13 mouse cellular contexts compared by ENCODE assay signal in the genomic region with DNA sequence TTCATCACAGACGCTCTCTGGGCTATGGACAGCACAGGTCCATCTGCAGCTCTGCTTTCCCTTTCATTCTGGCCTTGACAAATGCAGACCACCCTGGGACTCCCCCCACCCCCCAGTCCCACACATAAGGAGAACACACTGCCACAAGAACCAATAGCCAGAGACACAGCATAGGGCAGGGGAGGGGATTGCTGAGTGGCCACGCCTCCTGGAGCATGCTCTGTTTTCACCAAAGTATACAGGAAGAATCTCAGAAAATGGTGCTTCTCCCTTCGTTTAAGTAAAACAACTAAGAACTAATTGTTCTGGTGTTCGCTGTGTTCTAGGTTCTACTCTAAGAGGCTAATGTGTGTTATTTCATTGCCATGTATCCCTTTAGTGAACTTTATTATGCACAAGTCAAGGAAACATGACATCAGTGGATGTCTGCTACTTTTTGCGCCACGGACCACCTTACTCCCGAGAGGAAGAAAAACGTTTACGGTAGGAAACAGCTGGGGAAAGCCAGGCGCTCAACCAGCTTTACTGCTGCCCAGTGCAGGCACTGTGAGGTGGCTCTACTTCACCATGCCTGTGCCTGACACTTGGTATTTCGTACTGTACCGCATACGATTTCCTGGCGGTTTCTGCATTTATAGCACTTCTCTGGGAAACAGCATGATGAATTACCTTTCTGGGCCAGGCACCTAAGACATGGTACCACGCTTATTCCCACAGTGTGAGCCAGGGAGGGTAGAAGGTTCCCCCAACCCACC. TPM values are rescaled to one million over a fixed set of nuclear protein-coding genes. Genes with fewer than 3 reads are reported as not detected.
DNase-seq lines count a peak whose midpoint lies in the region; ATAC-seq and TF ChIP-seq lines count a peak whose summit lies in the region.
"Had no signal": no experiment of that assay in that cellular context is flagged by ENCODE, and none has a peak within 500 bp of the region (broad histone marks: within the 10 kb centered on the region; RNA-seq: fewer than 3 reads in every experiment).

No protein-coding gene starts in this region.

- no peak for TF ChIP-seq CTCF in brain, embryonic 14.5 days (IDR thresholded peaks at IDR 0.05; ENCODE audit: borderline replicate concordance, extremely low read depth, insufficient read depth, insufficient read length)

- intact Hi-C loops in heart, postnatal 14 days (cut with DNase I), result no loop called here

- TF ChIP-seq POLR2A in brain, embryonic 14.5 days (IDR thresholded peaks at IDR 0.05; ENCODE audit: borderline replicate concordance, extremely low read depth, insufficient read depth, insufficient read length, poor library complexity, severe bottlenecking), result no peak

- H3K4me2 ChIP-seq in heart, embryonic 12.5 days, result peak overlapping the region; percentile 25; the same call in 1 of the 2 replicates
- H3K4me2 ChIP-seq in neural tube, embryonic 13.5 days, result no peak overlapping the region

- H3K9me3 ChIP-seq in heart, embryonic 12.5 days (replicated peaks), result no peaks in the 10 kb centered on the region
- no peaks in the 10 kb centered on the region for H3K9me3 ChIP-seq in neural tube, embryonic 13.5 days
- no peaks in the 10 kb centered on the region for H3K9me3 ChIP-seq in embryonic facial prominence, embryonic 10.5 days

- peak overlapping the region; percentile 43; the same call in 1 of the 2 replicates for H3K27ac ChIP-seq in heart, embryonic 12.5 days (ENCODE audit: poor library complexity, severe bottlenecking)
- no peak overlapping the region for H3K27ac ChIP-seq in neural tube, embryonic 13.5 days (replicated peaks)
- no peak overlapping the region for H3K27ac ChIP-seq in embryonic facial prominence, embryonic 10.5 days (replicated peaks)

- no peak for ATAC-seq in heart, embryonic 12.5 days (ENCODE audit: insufficient number of reproducible peaks, low FRiP score)
- ATAC-seq in neural tube, embryonic 13.5 days (ENCODE audit: low read depth), result 0 out of 2 replicates have a peak, but pooled peaks have one; percentile 6

- H3K27me3 ChIP-seq in heart, embryonic 12.5 days (replicated peaks), result no peaks in the 10 kb centered on the region
- H3K27me3 ChIP-seq in neural tube, embryonic 13.5 days, result no peaks in the 10 kb centered on the region
- no peaks in the 10 kb centered on the region for H3K27me3 ChIP-seq in embryonic facial prominence, embryonic 10.5 days (replicated peaks; ENCODE audit: low read depth, poor library complexity, severe bottlenecking)

- 70% methylated on average over 15 of the region's 15 CpGs for WGBS in heart, embryonic 12.5 days
- 78% methylated on average over 15 of the region's 15 CpGs for WGBS in neural tube, embryonic 13.5 days
- 86% methylated on average over 15 of the region's 15 CpGs for WGBS in embryonic facial prominence, embryonic 10.5 days

- no peak for DNase-seq in heart, postnatal 14 days
- no peak for DNase-seq in neural tube, embryonic 10.5 days (ENCODE audit: extremely low spot score, low spot score)
- DNase-seq in brain, embryonic 14.5 days (ENCODE audit: low read depth), result peak; percentile 11
- DNase-seq in naive thymus-derived CD4-positive, alpha-beta T cell, adult 2 months (ENCODE audit: low read depth), result peak; percentile 28
- DNase-seq in embryonic facial prominence, embryonic 10.5 days (ENCODE audit: low spot score), result no peak
- no peak for DNase-seq in gastrocnemius, adult 18-20 months (ENCODE audit: low spot score)
- DNase-seq: adrenal gland, postnatal 10 days; cerebellum, adult 11-12 months; heart, postnatal 4 days; kidney, postnatal 25 days; spleen, adult 18-20 months had no signal

- no peak overlapping the region for H3K4me3 ChIP-seq in heart, embryonic 12.5 days
- H3K4me3 ChIP-seq in neural tube, embryonic 13.5 days, result no peak overlapping the region
- no peak overlapping the region for H3K4me3 ChIP-seq in embryonic facial prominence, embryonic 10.5 days

- H3K4me1 ChIP-seq in heart, embryonic 12.5 days (replicated peaks), result peaks cover 33% of the 10 kb centered on the region
- H3K4me1 ChIP-seq in neural tube, embryonic 13.5 days (replicated peaks), result peaks cover 42% of the 10 kb centered on the region
- peaks cover 16% of the 10 kb centered on the region for H3K4me1 ChIP-seq in embryonic facial prominence, embryonic 10.5 days

- peaks cover 21% of the 10 kb centered on the region for H3K36me3 ChIP-seq in heart, embryonic 12.5 days
- H3K36me3 ChIP-seq in neural tube, embryonic 13.5 days, result 0 out of 2 replicates have a peak, but pooled peaks cover 6% of the 10 kb centered on the region
- peaks cover 74% of the 10 kb centered on the region for H3K36me3 ChIP-seq in embryonic facial prominence, embryonic 10.5 days (replicated peaks)

- no peak overlapping the region for H3K9ac ChIP-seq in heart, embryonic 12.5 days
- H3K9ac ChIP-seq in neural tube, embryonic 13.5 days, result no peak overlapping the region

RNA-seq across cellular contexts. Expression of gene Rab12, which starts 7.2 kb away (rescaled TPM):
- polyA plus RNA-seq in heart, embryonic 12.5 days (2016; fragmentation: Nextera tagmentation; extraction: Ambion mirVana), result 60.5 and 63.6 TPM in 2 replicates
- total RNA-seq in heart, postnatal 14 days (2021), result 100 to 1,000 TPM; 181 to 186 TPM
- polyA plus RNA-seq in neural tube, embryonic 13.5 days (2015; fragmentation: Nextera tagmentation; extraction: Ambion mirVana), result 60.9 and 67.1 TPM in 2 replicates
- 98.7 and 107 TPM in 2 replicates for polyA plus RNA-seq in brain, embryonic 14.5 days (2012; rRNA removed)
- polyA plus RNA-seq in embryonic facial prominence, embryonic 10.5 days (2016; fragmentation: Nextera tagmentation; extraction: Ambion mirVana), result 25.5 and 27.4 TPM in 2 replicates
- 100 to 1,000 TPM; 177 to 207 TPM for total RNA-seq in gastrocnemius, adult 18-20 months (2021)

Comparison
In these comparisons a context has a peak if more than half of its experiments do, and no peak if none do; other contexts are left out.
1. DNase-seq: peak in brain, embryonic 14.5 days (single experiment) and naive thymus-derived CD4-positive, alpha-beta T cell, adult 2 months (single experiment); none in heart, postnatal 14 days (0 of 2), neural tube, embryonic 10.5 days (single experiment), embryonic facial prominence, embryonic 10.5 days (single experiment) and gastrocnemius, adult 18-20 months (single experiment).